Mouse (Mus musculus) cerebellum, adult 2 months (tissue): ENCODE measurements around the gene Pcna. TPM values are rescaled to one million over a fixed set of nuclear protein-coding genes. Genes with fewer than 3 reads are reported as not detected.
"Not testable (repeated sequence)": the region's sequence is repeated elsewhere in the genome, so short reads cannot be mapped to it uniquely, and the experiment has no call there.

Source experiments
- DNase-seq, 2 experiments: peaks; one replicate each; pipeline ENCODE4 v3.0.0; 2021
- H3K27ac ChIP-seq: fragments of 200-500 bp; 2 replicates; pipeline ENCODE4 v1.5.1; 2012; ENCODE audit warnings: low read length, control low read depth, inconsistent platforms; ENCODE audit not compliant: insufficient read depth
- H3K27me3 ChIP-seq: fragments of 200-500 bp; 2 replicates; pipeline ENCODE4 v1.6.1; 2012; ENCODE audit warnings: inconsistent platforms, mild to moderate bottlenecking, low read length, moderate library complexity; ENCODE audit not compliant: control insufficient read depth, insufficient read depth
- H3K4me1 ChIP-seq: fragments of 200-500 bp; 2 replicates; pipeline ENCODE4 v1.6.1; 2011; ENCODE audit warnings: low read length; ENCODE audit not compliant: control insufficient read depth, insufficient read depth
- H3K4me3 ChIP-seq: fragments of 200-500 bp; replicated peaks from 2 replicates; pipeline ENCODE3; 2011; ENCODE audit warnings: mild to moderate bottlenecking, low read depth, low read length, control low read depth; ENCODE audit not compliant: insufficient read depth
- CTCF ChIP-seq: fragments of 200-500 bp; IDR thresholded peaks from 2 replicates; pipeline ENCODE4 v1.5.1; 2011; ENCODE audit warnings: low read depth, mild to moderate bottlenecking, control low read depth, low read length, moderate library complexity, borderline replicate concordance; ENCODE audit not compliant: insufficient read depth
- POLR2A ChIP-seq: fragments of 200-500 bp; IDR thresholded peaks from 2 replicates; pipeline ENCODE4 v1.6.1; 2011; ENCODE audit warnings: low read length, control low read depth, borderline replicate concordance; ENCODE audit not compliant: insufficient read depth
- WGBS: fragments of 180-500 bp; shearing (Covaris S2); methylation state at CpG from one replicate; pipeline ENCODE4 v1.1.7; 2018; 5-methylcytosine and 5-hydroxymethylcytosine counted together
- polyA plus RNA-seq: library from polyadenylated mRNA; depleted of rRNA; stranded (reverse); fragments of >200 nt; gene quantifications from 2 replicates; pipeline ENCODE4 v1.2.3, GENCODE M21; 2012; rRNA removed

The Pcna gene
- polyA plus RNA-seq, result 69.3 and 73.1 TPM in 2 replicates

DNA sequence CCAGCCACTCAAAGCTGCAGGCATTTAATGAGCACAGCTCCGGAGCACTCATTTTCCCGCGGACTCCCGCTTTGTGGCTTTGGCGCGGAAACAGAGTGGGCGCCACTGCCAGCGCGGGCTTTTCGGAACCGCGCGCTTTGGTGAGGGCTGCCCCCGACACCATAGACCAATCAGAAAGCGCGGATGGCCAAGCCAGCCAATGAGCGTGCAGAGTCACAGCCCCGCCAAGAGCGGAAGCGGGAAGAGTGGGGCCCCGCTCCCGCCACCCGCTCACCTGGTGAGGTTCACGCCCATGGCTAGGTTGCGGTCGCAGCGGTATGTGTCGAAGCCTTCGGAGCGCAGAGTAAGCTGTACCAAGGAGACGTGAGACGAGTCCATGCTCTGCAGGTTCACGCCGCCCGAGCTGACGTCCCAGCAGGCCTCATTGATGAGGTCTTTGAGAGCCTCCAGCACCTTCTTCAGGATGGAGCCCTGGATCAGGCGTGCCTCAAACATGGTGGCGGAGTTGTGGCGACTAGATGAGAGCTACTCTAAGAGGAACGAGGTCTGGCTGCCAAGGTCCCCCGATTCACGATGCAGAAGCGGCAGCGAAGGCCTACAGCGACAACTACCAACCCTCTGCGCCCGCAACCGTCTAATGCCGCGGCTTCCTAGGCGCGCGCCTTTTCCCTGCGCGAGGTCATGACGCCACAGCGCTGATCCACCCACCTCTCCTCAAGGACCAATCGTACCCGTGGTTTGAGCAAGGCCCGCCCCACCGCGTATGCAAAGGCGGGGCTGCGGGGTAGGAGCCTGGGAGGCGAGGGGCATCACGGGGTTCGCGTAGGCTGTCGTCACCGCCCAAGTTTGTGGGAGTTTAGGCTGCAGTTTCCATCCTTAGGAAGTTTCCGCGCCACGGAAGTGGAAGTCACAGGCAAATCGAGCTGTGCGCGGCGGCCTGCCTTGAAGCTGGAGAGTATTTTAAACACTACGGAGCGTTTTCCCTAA, at the start of gene Pcna:
Gene Pcna (minus strand): TSS at position 773 of the 987 bp plus-strand sequence.
- WGBS, result under 1% methylated on average over 79 of the region's 79 CpGs
- H3K27me3 ChIP-seq, result no peaks in the 10 kb centered on the region

DNA sequence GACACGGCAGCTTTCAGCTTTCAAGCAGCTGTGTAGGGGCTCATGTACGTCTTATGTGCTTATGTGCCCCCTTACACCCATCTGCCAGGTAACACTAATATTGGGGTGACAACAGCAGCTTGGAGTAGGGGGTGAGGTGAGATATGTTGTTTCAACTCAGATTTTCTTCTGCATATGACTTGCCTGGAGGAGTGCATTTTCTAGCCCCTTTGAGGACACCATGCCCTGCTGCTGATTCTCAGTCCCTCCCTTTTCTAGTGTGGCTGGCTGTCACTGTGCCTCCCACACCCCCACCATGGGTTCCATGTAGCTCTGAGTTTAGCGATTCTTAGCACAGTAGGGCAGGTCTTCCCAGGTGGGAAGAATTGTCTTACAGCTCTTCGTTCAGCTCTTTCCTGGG, 48.3 kb upstream of the Pcna start:
- DNase-seq, result no peak
- Histone ChIP-seq H3K4me3 (no peak overlapping the region), H3K27ac (no peak overlapping the region), H3K27me3 (no peaks in the 10 kb centered on the region), H3K4me1 (peaks cover 3% of the 10 kb centered on the region)
- WGBS, result 95% methylated on average over 4 of the region's 4 CpGs
- TF ChIP-seq POLR2A (no peak), CTCF (no peak)

More for the DNA sequence above, at the start of gene Pcna:
- H3K4me1 ChIP-seq, result peaks cover 3% of the 10 kb centered on the region; the same call in 1 of the 2 replicates
- peak; percentile 95 to 97 for DNase-seq
- H3K4me3 ChIP-seq, result peak within 1 kb of the TSS; percentile 92
- no peak for TF ChIP-seq CTCF
- TF ChIP-seq POLR2A, result peak; percentile 91
- H3K27ac ChIP-seq, result no peak within 1 kb of the TSS; the same call in 1 of the 2 replicates

DNA sequence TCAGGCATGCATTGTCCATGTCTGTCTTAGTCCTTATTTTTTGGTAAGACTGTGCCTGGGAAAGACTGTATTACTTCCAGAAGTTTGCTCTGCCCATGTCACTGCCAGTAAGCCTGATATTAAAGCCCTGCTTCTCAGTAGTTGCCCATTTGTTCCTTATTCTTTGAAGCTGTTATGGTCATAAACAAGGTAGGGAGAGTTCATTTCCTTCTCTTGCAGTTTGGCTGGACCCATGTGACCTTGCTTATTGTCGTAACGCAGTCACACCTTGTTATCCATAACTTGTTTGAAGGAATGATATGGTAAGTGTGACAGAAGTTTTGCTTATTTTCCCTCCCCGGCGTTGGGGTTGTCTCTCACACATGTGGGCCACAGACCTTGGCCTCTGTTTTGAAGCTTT, 45.1 kb upstream of the Pcna start:
- Histone ChIP-seq H3K27me3 (no peaks in the 10 kb centered on the region), H3K4me1 (peaks cover 6% of the 10 kb centered on the region), H3K4me3 (no peak overlapping the region), H3K27ac (no peak overlapping the region)
- 96% methylated on average over 4 of the region's 4 CpGs for WGBS
- TF ChIP-seq CTCF (no peak), POLR2A (no peak)
- DNase-seq, result no peak

DNA sequence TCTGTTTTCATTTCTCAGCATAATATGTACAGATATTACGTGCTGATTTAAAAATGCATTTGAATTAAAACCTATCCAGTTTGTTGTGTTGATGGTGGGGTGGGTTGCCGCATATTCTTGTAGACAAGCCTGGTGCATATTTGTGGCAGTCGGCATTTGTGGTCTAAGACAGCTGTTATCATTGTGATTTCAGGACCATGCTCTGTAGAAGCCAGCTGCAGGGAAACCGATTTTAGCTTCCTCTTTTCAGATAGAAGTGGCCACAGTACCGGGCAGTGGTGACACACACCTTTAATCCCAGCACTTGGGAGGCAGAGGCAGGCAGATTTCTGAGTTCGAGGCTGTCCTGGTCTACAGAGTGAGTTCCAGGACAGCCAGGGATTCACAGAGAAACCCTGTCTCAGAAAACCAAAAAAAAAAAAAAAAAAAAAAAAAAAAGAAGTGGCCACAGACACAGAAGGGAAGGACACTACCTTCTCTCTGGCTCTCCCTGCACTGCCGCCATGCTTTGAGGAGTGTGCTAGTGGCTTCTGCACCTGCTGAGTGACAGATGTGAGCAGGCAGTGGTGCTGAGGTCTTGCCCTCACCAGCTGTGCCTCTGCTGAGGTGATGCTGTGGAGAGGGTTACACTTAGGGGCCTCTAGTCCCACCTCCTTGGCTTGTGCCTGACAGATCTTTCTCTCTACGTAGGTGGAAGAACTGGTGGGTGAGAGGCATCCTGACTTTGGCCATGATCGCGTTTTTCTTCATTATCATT, 40.8 kb upstream of the Pcna start:
- TF ChIP-seq POLR2A (no peak), CTCF (no peak)
- no peak overlapping the region for H3K4me3 ChIP-seq
- no peak for DNase-seq
- H3K4me1 ChIP-seq, result peaks cover 33% of the 10 kb centered on the region
- H3K27me3 ChIP-seq, result no peaks in the 10 kb centered on the region
- peak overlapping the region; percentile 77; the same call in 1 of the 2 replicates for H3K27ac ChIP-seq
- 90% methylated on average over 10 of the region's 10 CpGs for WGBS

DNA sequence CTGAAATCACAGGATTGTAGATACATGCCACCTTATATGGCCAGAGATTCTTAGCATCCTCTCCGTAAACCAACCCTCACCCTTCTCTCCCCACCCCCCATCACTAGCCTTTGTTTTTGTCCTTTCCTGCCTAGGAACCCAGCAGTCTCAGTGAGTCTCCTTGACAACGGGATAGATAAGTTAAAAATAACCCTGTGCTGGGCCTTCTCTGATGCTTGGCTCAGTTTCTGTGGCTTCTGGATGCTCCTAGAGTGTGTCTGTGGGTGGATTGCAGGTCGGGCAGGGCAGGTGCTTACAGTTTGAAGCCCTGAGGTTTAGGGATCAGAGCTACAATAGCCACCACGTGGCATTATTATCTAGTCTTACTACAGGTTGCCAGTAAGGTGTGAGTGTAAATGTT, 39.0 kb upstream of the Pcna start:
- no peaks in the 10 kb centered on the region for H3K27me3 ChIP-seq
- H3K27ac ChIP-seq, result peak overlapping the region; percentile 77
- DNase-seq, result peak; percentile 68 to 86
- no peak for TF ChIP-seq POLR2A
- no peak for TF ChIP-seq CTCF
- H3K4me3 ChIP-seq, result no peak overlapping the region
- 3% methylated on average over 4 of the region's 4 CpGs for WGBS
- H3K4me1 ChIP-seq, result peaks cover 33% of the 10 kb centered on the region

DNA sequence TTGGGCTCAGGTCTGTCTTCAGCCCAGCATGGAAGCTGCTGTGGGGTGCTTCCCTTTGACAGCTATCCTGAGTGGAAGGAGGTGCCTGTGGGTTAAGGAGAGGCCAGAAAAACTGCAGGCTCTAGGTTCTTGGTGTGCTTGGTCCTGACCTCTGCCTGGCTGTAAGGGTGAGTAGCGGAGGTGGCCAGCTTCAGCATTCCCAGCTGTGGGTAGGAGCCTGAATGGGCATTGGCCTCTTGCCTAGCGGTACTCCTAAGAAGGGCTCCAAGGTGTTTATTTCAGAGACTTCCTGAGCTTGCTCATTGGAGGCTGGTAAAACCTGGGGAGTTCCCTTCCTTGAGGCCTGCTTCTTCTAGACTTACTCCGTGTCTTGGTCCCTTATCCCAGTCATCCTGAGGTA, 38.2 kb upstream of the Pcna start:
- TF ChIP-seq CTCF (no peak), POLR2A (no peak)
- H3K27ac ChIP-seq, result peak overlapping the region; percentile 4
- H3K4me1 ChIP-seq, result peaks cover 33% of the 10 kb centered on the region
- DNase-seq, result peak in 1 of 2 experiments; percentile 51
- no peaks in the 10 kb centered on the region for H3K27me3 ChIP-seq
- H3K4me3 ChIP-seq, result no peak overlapping the region
- 48% methylated on average over 3 of the region's 3 CpGs for WGBS

DNA sequence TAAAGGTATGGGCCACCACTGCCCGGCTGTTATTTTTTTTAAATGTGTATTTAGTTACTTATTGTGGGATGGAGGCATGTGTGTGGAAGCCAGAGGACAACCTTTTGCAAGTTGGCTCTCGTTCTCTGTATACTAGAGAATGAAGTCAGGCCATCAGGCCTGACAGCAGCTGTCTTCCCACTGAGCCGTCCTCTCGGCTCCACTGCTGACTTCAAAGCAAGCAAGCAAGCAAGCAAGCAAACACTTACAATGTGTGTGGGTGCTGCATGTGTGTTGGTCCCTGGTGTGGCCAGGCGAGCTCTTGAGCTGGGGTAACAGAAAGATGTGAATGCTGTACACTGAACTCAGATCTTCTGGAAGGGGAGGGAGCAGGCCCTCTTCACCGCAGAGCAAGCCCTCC, 37.7 kb upstream of the Pcna start:
- WGBS, result 32% methylated on average over 6 of the region's 6 CpGs
- TF ChIP-seq CTCF (no peak), POLR2A (no peak)

DNA sequence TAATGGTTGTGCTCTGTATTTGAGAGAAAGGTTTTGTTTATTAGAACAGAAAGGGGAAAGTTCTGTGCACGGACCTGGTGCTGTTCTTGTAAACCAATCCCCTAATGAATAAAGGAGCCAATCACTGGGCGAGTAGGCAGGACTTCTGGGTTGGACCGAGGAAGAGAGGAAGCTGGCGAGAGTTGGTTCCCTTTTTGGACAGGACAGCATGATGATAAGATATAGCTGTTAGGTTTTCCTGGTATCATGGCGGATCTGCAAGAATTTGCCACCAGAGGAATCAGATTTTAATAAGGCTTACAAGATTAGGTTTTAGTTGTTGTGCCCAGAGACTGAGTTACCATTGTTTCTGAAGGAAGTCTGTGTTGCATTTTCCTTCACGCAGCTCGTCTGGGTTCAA, 36.1 kb upstream of the Pcna start:
- H3K27me3 ChIP-seq, H3K27ac ChIP-seq, H3K4me3 ChIP-seq, DNase-seq: not testable (repeated sequence)
- H3K4me1 ChIP-seq, result peaks cover 43% of the 10 kb centered on the region
- WGBS, result 83% methylated on average over 5 of the region's 7 CpGs

More for the DNA sequence above, 37.7 kb upstream of the Pcna start:
- H3K27ac ChIP-seq, result peak overlapping the region; percentile 4
- no peak for DNase-seq
- peaks cover 33% of the 10 kb centered on the region for H3K4me1 ChIP-seq
- no peak overlapping the region for H3K4me3 ChIP-seq
- no peaks in the 10 kb centered on the region for H3K27me3 ChIP-seq
